Mouse (Mus musculus) cerebellum, adult 8-10 months (tissue): ENCODE results near the gene Rpn2.

Experiments used
- DNase-seq: peaks from one replicate; pipeline ENCODE4 v3.0.0; 2022

Rpn2 gene

GRCm38 (mm10) chr2:157360028-157360427 lies 81.2 kb downstream of the Rpn2 start:
- DNase-seq, result no peak

- no peak for DNase-seq
Observed at GRCm38 (mm10) chr2:157363031-157363430, 84.2 kb downstream of the Rpn2 start.

GRCm38 (mm10) chr2:157366762-157367161 lies 87.9 kb downstream of the Rpn2 start:
- no peak for DNase-seq

DNA sequence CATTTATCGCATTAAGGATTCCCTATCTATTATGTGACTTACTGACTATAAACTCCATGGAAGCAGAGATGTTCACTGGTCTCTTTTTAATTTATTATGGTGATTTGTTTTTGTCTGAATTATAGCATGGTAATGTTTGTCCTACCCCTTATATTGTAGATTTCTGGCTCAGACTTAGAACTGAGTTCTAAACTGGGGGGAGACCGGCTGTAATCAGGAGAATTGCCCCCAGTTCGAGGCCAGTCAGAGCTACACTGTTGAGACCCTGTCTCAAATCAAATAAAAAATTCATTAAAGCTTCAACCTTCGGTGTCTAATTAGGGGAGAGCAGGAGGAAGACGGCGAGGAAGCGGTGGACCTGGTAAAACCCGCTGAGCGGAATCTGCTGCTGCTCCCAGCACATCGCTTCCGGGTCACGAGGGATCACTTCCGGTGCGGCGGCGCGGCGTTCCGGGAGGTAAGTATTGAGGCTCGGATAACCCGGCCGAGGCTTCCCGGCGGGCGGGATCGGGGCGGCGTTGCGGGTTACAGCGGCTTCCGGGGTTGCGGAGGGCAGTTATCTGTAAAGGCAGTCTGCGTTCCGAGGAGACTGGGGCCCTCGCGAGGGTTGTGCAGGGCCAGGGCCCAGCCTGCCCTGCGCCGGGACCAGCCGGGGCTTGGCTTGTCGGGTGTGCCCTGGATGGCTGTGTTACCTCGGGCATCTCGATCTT lies 88.5 kb downstream of the Rpn2 start, which contains the start of gene Manbal:
Gene Manbal, plus strand, starts transcription at position 411 of the 710 bp plus-strand sequence.
- peak; percentile 95 for DNase-seq

- no peak for DNase-seq
Observed at GRCm38 (mm10) chr2:157367991-157368390, 89.2 kb downstream of the Rpn2 start.

DNA sequence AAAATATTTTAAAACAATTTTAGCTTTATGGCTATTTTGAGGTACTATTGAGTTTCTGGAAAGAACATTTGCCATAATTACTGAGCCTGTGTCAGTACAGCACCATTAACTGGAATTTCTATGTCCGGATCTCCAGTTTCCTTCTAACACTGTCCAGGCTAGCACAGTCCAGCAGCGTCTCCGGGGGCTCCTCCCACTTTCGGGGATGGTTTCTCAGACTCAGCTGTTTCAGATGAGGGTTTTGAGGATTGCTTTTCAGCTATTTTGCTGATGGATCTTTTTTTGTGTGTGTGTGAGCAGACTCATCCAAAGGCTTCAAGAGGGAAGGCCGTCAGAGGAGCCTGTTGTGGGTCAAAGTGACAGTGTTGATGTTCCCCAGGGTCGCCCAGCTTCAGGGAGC lies 92.9 kb downstream of the Rpn2 start:
- DNase-seq, result no peak

DNA sequence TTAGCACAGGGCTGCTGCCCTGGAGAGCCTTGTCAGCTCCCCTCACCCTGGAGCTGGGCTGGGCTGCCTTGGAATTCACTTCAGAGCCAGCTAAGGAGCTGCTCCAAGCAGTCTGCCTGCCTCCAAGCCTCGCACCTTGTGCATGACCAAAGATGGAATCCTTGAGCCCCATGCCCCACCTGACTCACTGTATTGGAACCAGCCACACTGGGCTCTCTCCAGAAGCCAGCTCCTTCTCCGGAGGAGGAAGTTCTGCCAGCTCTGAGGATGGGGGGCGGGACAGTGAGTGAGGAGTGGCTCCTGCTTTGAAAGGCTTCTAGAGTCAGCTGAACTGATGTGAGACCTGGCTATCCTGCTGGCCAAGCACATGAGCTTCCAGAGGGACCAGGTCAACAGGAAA lies 94.9 kb downstream of the Rpn2 start:
- no peak for DNase-seq

DNA sequence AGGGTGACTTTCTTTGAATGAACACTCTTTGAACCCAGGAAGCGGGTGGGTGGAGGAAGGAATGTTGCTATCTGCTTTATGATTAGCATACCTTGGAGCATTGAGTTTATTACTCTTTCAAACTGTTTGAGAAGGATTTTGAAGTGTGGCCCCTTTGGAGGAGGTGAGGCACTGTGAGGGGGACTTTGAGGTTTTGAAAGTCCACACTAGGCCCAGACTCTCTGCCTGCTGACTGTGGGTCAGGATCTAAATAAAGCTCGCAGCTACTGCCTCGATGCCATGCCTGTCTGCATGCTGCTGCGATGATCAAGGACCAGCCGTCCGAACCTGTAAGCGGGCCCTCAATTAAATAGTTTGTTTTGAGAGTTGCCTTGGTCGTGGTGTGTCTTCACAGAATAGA lies 96.2 kb downstream of the Rpn2 start:
- DNase-seq, result no peak
